Mouse (Mus musculus): ENCODE results near the gene Dnajc6.

DNA sequence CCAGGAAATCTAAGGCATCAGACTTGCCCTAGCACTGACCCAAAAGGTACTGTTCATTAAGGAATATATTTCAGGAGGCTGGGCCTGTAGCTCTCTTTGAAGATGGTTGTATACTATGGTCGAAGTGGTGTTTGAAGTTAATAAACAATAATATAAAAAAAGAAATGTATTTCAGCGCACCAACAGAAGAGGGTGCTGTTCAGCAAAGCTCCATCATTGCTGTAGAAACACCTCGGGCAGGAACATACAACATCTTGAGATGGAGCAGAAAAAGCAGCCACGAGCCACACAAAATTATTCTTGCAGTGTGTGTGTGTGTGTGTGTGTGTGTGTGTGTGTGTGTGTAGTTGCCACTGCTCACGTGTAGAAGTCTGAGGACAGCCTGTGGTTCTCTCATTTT, 25.9 kb upstream of the Dnajc6 start:
- TF ChIP-seq GATA1 (IDR thresholded peaks at IDR 0.05; ENCODE audit: low read length), result no peak
- TF ChIP-seq TAL1 (IDR thresholded peaks at IDR 0.05; ENCODE audit: low read length), result no peak
